Mouse (Mus musculus): Measurements from ENCODE around the gene Mlxipl.
"Not testable (repeated sequence)": the region's sequence is repeated elsewhere in the genome, so short reads cannot be mapped to it uniquely, and the experiment has no call there.

Gene Mlxipl

GRCm38 (mm10) chr5:135089653-135090052 is at the start of gene Mlxipl:
Gene Mlxipl, plus strand, starts transcription at chr5:135089890.
- DNase-seq = no peak

GRCm38 (mm10) chr5:135040059-135040458 is 49.6 kb upstream of the Mlxipl start:
- DNase-seq = no peak

- DNase-seq = no peak
Observed at GRCm38 (mm10) chr5:135040777-135041176, 48.9 kb upstream of the Mlxipl start.

GRCm38 (mm10) chr5:135042105-135042788 is 47.4 kb upstream of the Mlxipl start:
- no peak for DNase-seq

GRCm38 (mm10) chr5:135044575-135044974 is 45.1 kb upstream of the Mlxipl start:
- no peak for DNase-seq

GRCm38 (mm10) chr5:135048539-135048938 is 41.2 kb upstream of the Mlxipl start:
- no peak for DNase-seq

- DNase-seq = not testable (repeated sequence)
Observed at GRCm38 (mm10) chr5:135049268-135049667, 40.4 kb upstream of the Mlxipl start.

GRCm38 (mm10) chr5:135053356-135053755 is 36.3 kb upstream of the Mlxipl start:
- DNase-seq = no peak

- peak; percentile 97 to 98 for DNase-seq
Observed at GRCm38 (mm10) chr5:135063629-135064381, 25.9 kb upstream of the Mlxipl start, which contains the start of gene Dnajc30. Gene Dnajc30, plus strand, starts transcription at chr5:135064202.

GRCm38 (mm10) chr5:135064382-135064766 is 25.3 kb upstream of the Mlxipl start:
- no peak for DNase-seq

- DNase-seq = not testable (repeated sequence)
Observed at GRCm38 (mm10) chr5:135064909-135065446, 24.7 kb upstream of the Mlxipl start, which contains the start of gene Bud23. Gene Bud23, minus strand, starts transcription at chr5:135064959.

GRCm38 (mm10) chr5:135066008-135066407 is 23.7 kb upstream of the Mlxipl start:
- DNase-seq = no peak

GRCm38 (mm10) chr5:135070448-135070847 is 19.2 kb upstream of the Mlxipl start:
- DNase-seq = no peak

- DNase-seq = no peak
Observed at GRCm38 (mm10) chr5:135072061-135072460, 17.6 kb upstream of the Mlxipl start.

- DNase-seq = no peak
Observed at GRCm38 (mm10) chr5:135072720-135073119, 17.0 kb upstream of the Mlxipl start.

- no peak for DNase-seq
Observed at GRCm38 (mm10) chr5:135073349-135074150, 16.1 kb upstream of the Mlxipl start.

GRCm38 (mm10) chr5:135075655-135076054 is 14.0 kb upstream of the Mlxipl start:
- no peak for DNase-seq

- DNase-seq = no peak
Observed at GRCm38 (mm10) chr5:135076368-135076767, 13.3 kb upstream of the Mlxipl start.

GRCm38 (mm10) chr5:135076931-135077505 is 12.7 kb upstream of the Mlxipl start:
- DNase-seq = peak; percentile 39 to 51

GRCm38 (mm10) chr5:135077564-135078481 is 11.9 kb upstream of the Mlxipl start, which contains the start of gene Vps37d:
Gene Vps37d, minus strand, starts transcription at chr5:135078266.
- peak; percentile 93 to 95 for DNase-seq

GRCm38 (mm10) chr5:135078482-135078810 is 11.2 kb upstream of the Mlxipl start:
- DNase-seq = no peak

Data from lung, postnatal 4 days (tissue).